Mouse (Mus musculus) embryo, embryonic 11 days (tissue): Measurements from ENCODE around the gene Myom1.
A peak's percentile ranks its signal among the peaks of the same experiment; 100 is the strongest.
"Not testable (repeated sequence)": the region's sequence is repeated elsewhere in the genome, so short reads cannot be mapped to it uniquely, and the experiment has no call there.

Experiments used
- DNase-seq: peaks from one replicate; pipeline ENCODE4 v3.0.0-alpha.2; 2015

The Myom1 gene

DNA sequence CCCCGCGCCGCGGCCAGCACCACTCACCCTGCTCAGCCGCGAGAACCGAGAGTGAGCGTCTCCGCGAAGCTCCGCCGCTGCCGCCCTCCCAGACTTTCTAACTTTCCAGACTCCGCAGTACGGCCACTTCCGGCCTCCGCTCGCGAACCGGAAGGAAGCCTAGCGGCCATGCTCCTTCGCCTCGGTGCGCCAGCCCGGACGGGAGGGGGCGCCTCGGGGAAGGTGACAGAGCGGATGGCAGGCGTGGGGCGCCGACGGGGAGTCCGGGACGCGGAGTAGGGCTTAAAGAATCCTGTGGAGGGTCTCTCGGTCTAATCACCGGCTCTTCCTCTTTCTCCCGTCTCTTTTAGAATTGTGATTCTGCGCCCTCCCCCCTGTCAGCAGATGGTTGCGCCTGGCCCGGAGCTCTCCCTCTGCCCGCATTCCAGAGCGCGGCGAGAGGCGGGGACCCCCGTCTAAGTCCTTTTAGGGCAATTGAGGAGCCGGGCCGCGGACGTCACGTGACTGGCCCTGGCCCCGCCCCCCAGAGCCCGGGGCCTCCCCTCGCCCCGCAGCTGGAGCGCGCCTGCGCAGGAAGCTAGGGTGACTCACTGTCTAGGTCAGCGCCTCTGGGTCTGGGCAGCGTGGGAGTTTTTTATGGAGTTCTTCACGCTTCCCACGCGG is at the start of gene Myom1:
TSS of gene Myom1 (plus strand) at position 553 of the 663 bp plus-strand sequence.
- DNase-seq = peak; percentile 99

DNA sequence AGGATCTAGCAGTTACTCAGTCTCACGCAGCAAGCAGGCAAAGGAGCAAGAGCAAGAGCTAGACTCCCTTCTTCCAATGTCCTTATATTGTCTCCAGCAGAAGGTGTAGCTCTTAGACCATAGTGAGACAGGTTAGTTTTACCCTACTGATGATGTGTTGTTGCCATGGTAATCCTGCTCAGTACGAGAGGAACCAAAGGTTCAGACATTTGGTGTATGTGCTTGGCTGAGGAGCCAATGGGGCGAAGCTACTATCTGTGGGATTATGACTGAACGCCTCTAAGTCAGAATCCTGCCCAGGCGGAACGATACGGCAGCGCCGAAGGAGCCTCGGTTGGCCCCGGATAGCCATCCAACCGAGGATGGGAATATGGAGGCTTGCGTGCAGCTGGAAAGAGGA is 38.9 kb upstream of the Myom1 start:
- not testable (repeated sequence) for DNase-seq

DNA sequence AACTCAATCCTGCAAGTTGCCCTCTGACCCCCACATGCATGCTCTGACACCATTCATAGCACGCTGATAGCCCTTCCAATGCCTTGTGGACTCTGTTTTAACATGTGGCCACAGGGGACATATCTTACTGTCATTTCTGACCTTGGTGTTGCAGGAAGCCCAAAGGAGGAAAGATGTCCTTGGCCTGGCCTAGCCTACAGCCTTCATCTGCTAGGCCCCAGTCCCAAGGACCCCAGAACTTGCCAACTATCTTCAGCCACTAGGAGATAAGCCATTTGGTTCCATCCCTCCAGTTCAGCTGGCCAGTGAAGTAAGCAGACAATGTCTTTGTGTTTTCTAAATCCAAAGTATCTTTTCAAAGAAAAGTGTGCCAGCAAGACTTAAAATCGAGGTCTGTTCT is 37.2 kb upstream of the Myom1 start:
- no peak for DNase-seq

- DNase-seq = no peak
These were observed 36.3 kb upstream of the Myom1 start for GRCm38 (mm10) chr17:70966126-70966525.

GRCm38 (mm10) chr17:70967191-70967590 is 35.2 kb upstream of the Myom1 start:
- DNase-seq = peak; percentile 28

GRCm38 (mm10) chr17:70967646-70968045 is 34.8 kb upstream of the Myom1 start:
- no peak for DNase-seq

- DNase-seq = peak; percentile 80
These were observed 33.7 kb upstream of the Myom1 start for GRCm38 (mm10) chr17:70968606-70969191.

GRCm38 (mm10) chr17:70971206-70971605 is 31.2 kb upstream of the Myom1 start:
- no peak for DNase-seq

DNA sequence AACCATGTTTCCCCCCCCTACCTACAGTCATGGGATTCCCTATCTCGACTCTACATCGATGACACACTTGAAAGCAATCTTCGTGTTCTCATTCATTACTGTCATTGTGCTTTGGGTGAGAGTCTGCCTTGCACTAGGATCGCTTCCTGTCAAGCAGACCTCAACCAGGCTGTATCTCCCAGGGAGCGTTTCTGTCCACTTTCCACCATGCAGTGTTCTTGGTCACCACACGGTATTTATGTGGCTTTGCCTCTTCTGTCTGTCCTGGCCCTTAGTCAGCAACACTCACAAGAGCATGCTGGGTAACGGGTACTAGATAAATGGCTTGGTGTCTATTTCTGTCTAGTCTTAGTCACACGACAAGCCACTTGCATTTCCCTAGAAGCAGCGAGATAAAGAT is 29.0 kb upstream of the Myom1 start:
- DNase-seq = no peak

GRCm38 (mm10) chr17:70974065-70974464 is 28.4 kb upstream of the Myom1 start:
- not testable (repeated sequence) for DNase-seq

- no peak for DNase-seq
These were observed 24.6 kb upstream of the Myom1 start for GRCm38 (mm10) chr17:70977799-70978198.

DNA sequence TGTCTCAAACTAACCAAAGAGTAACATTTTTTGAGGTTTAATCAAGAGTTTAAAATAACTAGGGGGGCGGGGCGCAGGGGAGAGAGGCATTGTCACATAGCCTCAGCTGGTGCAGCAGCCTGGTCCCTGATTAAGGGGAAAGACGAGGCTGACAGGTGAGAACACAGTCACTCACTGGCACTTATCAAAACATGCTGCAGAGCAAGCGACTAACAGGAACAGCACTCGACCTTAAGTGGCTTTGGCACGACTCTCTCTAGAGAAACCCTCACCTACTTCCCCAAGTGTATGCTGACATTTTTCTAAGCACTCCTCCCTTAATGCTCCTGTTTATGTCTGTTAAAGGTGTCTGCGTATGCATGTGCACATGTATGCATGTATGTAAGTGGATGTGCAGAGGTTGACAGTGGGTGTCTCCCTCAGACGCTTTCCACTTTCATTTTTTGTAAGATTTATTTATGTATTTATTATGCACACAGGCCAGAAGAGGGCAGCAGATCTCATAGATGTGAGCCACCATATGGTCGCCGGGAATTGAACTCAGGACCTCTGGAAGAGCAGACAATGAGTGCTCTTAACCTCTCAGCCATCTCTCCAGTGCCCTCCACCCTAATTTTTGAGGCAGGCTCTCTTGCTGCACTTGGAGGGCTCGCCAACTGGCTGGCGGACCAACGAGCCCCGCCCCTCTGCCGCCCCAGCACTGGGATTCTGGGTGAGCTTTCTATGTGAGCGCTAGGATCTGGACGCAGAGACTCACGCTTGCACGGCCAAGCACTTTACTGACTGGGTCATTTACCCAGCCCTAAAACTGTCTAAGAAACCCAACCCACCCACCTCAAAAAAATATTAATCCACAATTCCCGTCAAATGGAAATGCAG is 22.8 kb upstream of the Myom1 start:
- no peak for DNase-seq

GRCm38 (mm10) chr17:70985501-70986354 is 16.7 kb upstream of the Myom1 start:
- no peak for DNase-seq

DNA sequence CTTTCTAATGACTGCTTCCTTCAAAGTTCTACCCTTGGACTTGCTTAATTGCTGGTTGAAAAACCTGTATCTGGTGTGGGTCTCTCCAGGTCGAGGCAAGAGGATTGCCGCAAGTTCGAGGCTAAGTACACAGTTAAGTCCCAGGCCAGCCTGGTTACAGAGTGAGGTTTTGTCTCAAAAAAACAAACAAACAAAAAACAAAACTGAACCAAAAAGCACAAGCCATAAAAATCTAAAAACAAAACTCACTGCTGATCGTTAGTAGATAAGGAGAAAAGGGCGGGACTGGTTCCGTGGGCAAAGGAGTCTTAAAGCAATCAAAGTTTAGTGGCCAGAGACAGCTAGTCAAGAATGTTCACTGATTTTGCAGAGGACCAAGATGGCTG is 16.1 kb upstream of the Myom1 start:
- DNase-seq = no peak

- no peak for DNase-seq
These were observed 15.4 kb upstream of the Myom1 start for GRCm38 (mm10) chr17:70986831-70987660.

GRCm38 (mm10) chr17:70988337-70988767 is 14.1 kb upstream of the Myom1 start:
- no peak for DNase-seq

GRCm38 (mm10) chr17:70989430-70989829 is 13.0 kb upstream of the Myom1 start:
- no peak for DNase-seq

DNA sequence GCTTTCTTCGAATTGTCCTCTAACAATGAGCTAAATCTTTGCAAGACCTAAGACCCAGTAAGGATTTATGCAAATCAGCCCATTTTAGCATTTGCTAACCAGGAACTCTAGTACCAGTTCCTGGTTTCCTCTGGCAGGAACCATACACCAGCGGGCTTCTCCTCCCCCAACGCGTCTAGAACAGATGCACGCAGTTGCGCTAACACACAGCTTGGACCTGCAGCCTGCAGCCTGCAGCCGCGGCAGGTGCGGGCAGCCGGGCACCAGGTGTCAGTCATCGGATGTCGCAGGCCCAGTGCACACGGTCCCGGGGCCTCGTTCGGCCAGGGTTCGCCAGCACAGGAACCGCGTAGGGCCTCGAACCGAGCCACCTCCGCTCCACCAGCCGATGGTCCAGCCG is 12.4 kb upstream of the Myom1 start:
- peak; percentile 56 for DNase-seq

DNA sequence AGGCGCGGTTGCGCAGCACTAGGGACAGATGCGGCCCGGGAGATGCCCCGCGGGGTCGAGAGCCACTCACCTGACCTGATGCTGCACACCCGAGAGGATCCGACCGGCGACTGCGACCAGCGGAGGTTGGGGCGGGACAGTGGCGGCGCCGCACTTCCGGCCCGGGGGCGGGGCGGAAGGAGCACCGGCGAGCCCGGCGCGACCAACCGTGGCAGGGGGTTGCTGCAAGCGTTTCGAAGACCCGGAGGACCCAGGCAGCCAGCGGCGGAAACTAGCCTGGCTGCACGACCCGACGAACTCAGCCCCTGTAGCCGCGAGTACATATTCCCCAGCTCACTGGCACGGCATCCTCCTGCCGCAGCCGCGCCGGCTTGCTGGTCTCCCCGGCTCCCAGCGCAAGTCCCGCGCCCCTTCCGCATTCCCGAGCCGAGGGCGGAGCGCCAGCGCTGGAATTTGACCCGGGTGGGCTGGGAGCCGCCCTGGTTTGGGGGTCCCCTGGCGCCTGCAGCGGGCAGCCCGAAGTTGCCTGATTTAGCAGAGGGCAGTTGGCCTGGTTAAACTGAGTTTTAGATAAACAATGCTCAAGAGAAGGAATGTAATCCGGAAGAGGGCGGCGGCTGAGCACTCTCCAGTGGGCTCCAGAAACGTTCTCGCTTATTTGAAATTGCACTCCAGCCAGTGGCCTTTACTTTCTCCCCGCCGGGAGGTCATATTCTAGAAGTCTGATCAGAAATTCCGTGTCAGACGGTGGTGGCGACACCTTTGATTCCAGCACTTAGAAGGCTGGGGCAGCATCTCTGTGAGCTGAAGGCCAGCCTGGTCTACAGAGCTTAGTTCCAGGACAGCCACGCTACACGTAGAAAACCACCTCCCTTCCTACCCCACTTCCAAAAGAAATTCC is 11.8 kb upstream of the Myom1 start:
- peak; percentile 92 for DNase-seq

- DNase-seq = peak; percentile 47
These were observed 10.5 kb upstream of the Myom1 start for GRCm38 (mm10) chr17:70991706-70992625.
